Mouse (Mus musculus): ENCODE results near the gene Slc23a2.
A peak's percentile ranks its signal among the peaks of the same experiment; 100 is the strongest.

Gene Slc23a2

GRCm38 (mm10) chr2:132134758-132135157, 10.2 kb downstream of the Slc23a2 start:
- DNase-seq (ENCODE audit: low spot score in 2 of 2), result no peak

- DNase-seq (ENCODE audit: low spot score in 2 of 2), result no peak
These were observed 11.5 kb downstream of the Slc23a2 start for GRCm38 (mm10) chr2:132133436-132133835.

- DNase-seq (ENCODE audit: low spot score in 2 of 2), result no peak
These were observed 13.6 kb downstream of the Slc23a2 start for GRCm38 (mm10) chr2:132131266-132131665.

GRCm38 (mm10) chr2:132129980-132130379, 14.9 kb downstream of the Slc23a2 start:
- DNase-seq (ENCODE audit: low spot score in 2 of 2), result no peak

- no peak for DNase-seq (ENCODE audit: low spot score in 2 of 2)
These were observed 15.7 kb downstream of the Slc23a2 start for GRCm38 (mm10) chr2:132129247-132129646.

GRCm38 (mm10) chr2:132127904-132128303, 17.0 kb downstream of the Slc23a2 start:
- no peak for DNase-seq (ENCODE audit: low spot score in 2 of 2)

- no peak for DNase-seq (ENCODE audit: low spot score in 2 of 2)
These were observed 18.6 kb downstream of the Slc23a2 start for GRCm38 (mm10) chr2:132126292-132126691.

- no peak for DNase-seq (ENCODE audit: low spot score in 2 of 2)
These were observed 21.8 kb downstream of the Slc23a2 start for GRCm38 (mm10) chr2:132123063-132123462.

GRCm38 (mm10) chr2:132121050-132121449, 23.9 kb downstream of the Slc23a2 start:
- DNase-seq (ENCODE audit: low spot score in 2 of 2), result no peak

GRCm38 (mm10) chr2:132118646-132119045, 26.3 kb downstream of the Slc23a2 start:
- no peak for DNase-seq (ENCODE audit: low spot score in 2 of 2)

- DNase-seq (ENCODE audit: low spot score in 2 of 2), result no peak
These were observed 29.0 kb downstream of the Slc23a2 start for GRCm38 (mm10) chr2:132115936-132116335.

- DNase-seq (ENCODE audit: low spot score in 2 of 2), result no peak
These were observed 29.6 kb downstream of the Slc23a2 start for GRCm38 (mm10) chr2:132115344-132115743.

- DNase-seq (ENCODE audit: low spot score in 2 of 2), result no peak
These were observed 30.7 kb downstream of the Slc23a2 start for GRCm38 (mm10) chr2:132113962-132114759.

- DNase-seq (ENCODE audit: low spot score in 2 of 2), result no peak
These were observed 32.6 kb downstream of the Slc23a2 start for GRCm38 (mm10) chr2:132112319-132112718.

- no peak for DNase-seq (ENCODE audit: low spot score in 2 of 2)
These were observed 33.0 kb downstream of the Slc23a2 start for GRCm38 (mm10) chr2:132111905-132112304.

GRCm38 (mm10) chr2:132111266-132111665, 33.6 kb downstream of the Slc23a2 start:
- DNase-seq (ENCODE audit: low spot score in 2 of 2), result peak; percentile 65 to 86

GRCm38 (mm10) chr2:132110702-132111101, 34.2 kb downstream of the Slc23a2 start:
- no peak for DNase-seq (ENCODE audit: low spot score in 2 of 2)

- DNase-seq (ENCODE audit: low spot score in 2 of 2), result no peak
These were observed 35.9 kb downstream of the Slc23a2 start for GRCm38 (mm10) chr2:132108988-132109387.

- peak; percentile 62 to 80 for DNase-seq (ENCODE audit: low spot score in 2 of 2)
These were observed 37.3 kb downstream of the Slc23a2 start for GRCm38 (mm10) chr2:132107611-132108010.

- DNase-seq (ENCODE audit: low spot score in 2 of 2), result no peak
These were observed 38.8 kb downstream of the Slc23a2 start for GRCm38 (mm10) chr2:132106069-132106468.

GRCm38 (mm10) chr2:132103265-132103664, 41.6 kb downstream of the Slc23a2 start:
- DNase-seq (ENCODE audit: low spot score in 2 of 2), result no peak

GRCm38 (mm10) chr2:132102505-132103130, 42.3 kb downstream of the Slc23a2 start:
- no peak for DNase-seq (ENCODE audit: low spot score in 2 of 2)
